Mouse (Mus musculus): Measurements from ENCODE around the gene Slc25a36.

The Slc25a36 gene

DNA sequence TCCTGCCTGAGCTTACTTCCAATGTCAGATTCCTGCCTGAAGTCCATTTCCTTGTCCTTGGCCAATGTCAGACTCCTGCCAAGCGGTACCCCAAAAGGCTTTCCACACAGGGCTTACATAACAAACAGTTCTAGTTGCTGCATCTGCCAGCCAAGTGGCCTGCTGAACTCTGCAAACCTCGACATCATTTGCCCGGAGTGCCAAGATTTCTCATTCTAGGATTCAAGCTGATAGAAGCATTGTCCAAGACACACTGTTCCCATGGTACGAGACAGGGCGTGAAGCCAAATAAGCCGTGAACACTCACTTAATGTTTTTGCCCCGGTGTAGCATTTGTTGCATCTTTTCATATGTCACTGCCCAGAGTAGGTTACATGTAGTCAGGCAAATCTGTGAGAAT, 74.3 kb downstream of the Slc25a36 start:
- DNase-seq = no peak

DNA sequence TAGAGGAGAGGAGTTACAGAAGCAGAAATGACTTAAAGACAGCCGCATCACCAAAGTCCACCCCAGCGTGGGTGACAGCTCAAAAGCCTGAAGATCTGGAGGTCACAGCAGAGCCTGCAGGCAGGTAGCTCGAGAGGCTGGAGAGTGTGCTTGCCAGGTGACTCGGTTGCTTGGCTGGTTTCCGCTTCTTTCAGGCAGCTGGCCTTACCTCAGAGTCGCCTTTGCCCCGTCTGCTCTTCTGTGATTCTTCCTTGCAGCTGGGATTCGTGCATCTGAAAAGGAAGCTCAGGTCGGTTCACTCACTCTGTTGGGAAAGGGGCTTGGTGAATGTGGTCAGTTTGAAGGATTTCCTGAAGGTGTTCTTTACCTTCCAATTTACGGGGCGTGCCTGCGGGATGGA, 83.6 kb downstream of the Slc25a36 start:
- no peak for DNase-seq

DNA sequence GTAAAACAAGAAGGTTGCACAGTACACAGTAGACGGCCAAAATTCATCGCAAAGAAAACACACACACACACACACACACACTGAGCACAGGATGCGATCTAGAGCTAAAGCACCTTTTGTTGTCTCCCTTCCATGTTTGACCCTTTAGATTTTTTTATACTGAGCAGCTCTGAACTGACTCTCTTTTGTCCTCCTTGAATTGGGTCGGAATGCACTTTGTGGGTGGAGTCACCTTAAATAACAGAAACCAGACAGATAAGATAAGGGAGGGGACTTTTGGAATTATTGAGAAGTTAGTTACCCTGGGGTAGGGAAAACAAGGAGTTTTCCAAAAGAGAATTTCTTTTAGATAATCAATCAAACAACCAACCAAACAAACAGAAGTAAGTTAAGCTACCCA, 85.0 kb downstream of the Slc25a36 start:
- no peak for DNase-seq
